Mouse (Mus musculus) megakaryocyte, embryonic 14.5 days (primary cell): ENCODE results near the gene Chadl.

Experiments
- FLI1 ChIP-seq: IDR thresholded peaks from 2 replicates; pipeline ENCODE4 v1.6.1; 2012; ENCODE audit warnings: low read length, inconsistent platforms, mixed read lengths
- GATA1 ChIP-seq: IDR thresholded peaks from 3 replicates; pipeline ENCODE4 v1.6.1; 2012; ENCODE audit warnings: mixed read lengths, low read length, inconsistent platforms, borderline replicate concordance

- TF ChIP-seq GATA1 (no peak), FLI1 (no peak)
These were observed 26.9 kb downstream of the Chadl start for GRCm38 (mm10) chr15:81670231-81670640.
